Mouse (Mus musculus) urinary bladder, adult 18-20 months (tissue): Measurements from ENCODE around the gene Tnnc2.
"Not testable (repeated sequence)": the region's sequence is repeated elsewhere in the genome, so short reads cannot be mapped to it uniquely, and the experiment has no call there.

Source experiments
- DNase-seq, 2 experiments: peaks; one replicate each; pipeline ENCODE4 v3.0.0; 2022; ENCODE audit warnings: low spot score in 2 of 2, mixed read lengths in 2 of 2

Tnnc2 gene

DNA sequence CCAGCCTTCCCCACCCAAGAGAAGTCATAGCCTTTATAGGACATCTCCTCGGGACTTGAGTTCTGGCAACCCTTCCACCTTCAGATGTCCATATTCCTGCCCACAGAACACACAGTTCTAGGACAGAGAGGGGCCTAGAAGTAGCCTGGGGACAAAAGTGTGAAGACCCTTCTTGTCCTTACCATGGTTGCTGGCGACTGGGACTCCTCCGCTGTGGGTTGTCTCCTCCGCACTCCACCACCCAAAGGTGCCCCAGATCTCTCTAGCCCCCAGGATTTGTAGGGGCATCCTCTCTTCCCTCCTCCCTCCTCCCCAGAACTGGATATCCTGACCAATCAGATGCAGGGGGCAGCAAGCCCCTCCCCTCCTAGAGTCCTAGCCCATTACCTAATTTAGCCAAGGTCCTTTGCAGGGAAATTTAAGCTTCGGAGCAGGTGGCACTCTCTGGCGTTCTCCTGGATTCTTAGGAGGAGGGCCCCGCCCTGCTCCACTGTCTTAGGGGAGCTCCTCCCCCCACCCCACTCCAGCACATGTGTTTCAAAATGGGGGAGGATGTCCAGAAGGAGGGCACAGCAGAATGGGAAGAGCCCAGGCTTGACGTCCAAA is at the start of gene Tnnc2:
Gene Tnnc2 (minus strand): TSS at position 487 of the 606 bp plus-strand sequence.
- DNase-seq: no peak

DNA sequence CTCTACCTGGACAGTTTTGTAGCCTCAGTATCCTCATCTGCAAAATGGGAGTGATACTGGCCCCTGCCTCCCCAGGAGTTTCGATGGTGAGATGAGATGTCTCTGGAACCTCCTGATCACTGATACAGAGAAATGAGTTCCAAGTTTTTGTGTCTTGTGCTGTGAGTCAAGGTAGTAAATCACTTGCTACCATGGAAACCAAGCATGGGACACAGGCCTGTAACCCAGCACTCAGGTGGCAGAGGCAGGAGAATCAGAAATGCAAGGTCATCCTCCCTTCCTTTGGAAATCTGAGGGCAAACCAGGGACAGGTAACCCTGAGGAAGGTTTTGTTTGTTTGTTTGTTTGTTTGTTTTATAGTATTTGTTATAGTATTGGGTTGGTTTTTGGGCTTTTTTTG is 49.3 kb upstream of the Tnnc2 start:
- DNase-seq: no peak

GRCm38 (mm10) chr2:164828437-164828836 is 48.7 kb upstream of the Tnnc2 start, which contains the start of gene Spata25:
Spata25 (minus strand) TSS chr2:164828537.
- no peak for DNase-seq

- DNase-seq: no peak
Observed at GRCm38 (mm10) chr2:164827146-164827850, 47.5 kb upstream of the Tnnc2 start.

- no peak for DNase-seq
Observed at GRCm38 (mm10) chr2:164825521-164825920, 45.8 kb upstream of the Tnnc2 start.

DNA sequence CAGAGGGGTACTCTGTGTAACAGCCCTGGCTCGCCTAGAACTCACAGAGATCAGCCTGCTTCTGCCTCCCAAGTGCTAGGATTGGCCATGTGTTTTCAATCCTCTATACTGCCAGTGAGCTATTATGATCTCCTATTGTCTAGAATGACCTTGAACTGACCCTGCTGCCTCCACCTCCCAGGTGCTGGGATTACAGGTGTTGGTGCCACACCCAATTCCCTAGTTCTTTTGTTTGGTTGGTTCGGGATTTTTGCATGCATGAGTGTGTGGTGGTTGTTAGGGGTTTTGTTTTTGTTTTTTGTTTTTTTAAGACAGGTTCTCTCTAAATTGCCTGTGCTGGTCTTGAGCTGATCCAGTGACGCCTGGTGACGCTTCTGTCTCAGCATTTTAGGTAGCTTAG is 44.2 kb upstream of the Tnnc2 start:
- no peak for DNase-seq

- no peak for DNase-seq
Observed at GRCm38 (mm10) chr2:164823181-164823585, 43.4 kb upstream of the Tnnc2 start.

DNA sequence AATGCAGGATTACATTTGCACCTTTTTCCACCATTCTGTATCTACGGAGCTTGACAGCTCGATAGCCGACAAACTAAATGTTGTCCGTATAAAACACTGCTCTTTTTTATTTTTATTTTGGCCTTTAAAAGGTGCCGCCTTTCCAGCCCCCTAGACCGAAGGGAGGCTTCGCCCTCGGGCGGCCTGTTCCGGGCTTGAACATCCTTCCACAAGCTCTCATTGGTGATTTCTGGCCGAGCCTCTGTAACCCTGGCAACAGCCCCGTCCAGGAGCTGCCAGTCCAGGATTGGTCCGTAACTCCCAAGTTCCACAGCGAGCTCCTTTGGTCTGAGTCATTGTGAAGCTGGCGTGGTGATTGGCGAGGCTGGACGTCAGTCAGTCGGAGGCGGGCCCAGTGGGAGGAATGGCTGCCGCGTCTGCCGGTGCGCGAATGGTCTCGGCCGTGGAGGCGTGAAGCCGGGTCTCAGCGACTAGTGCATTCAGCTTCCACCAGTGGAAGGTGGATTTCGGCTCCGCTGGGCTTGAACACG is 42.9 kb upstream of the Tnnc2 start, which contains the start of gene Zswim1:
Gene Zswim1 (plus strand): TSS at position 51 of the 530 bp plus-strand sequence.
- DNase-seq: peak; percentile 99 to 100

DNA sequence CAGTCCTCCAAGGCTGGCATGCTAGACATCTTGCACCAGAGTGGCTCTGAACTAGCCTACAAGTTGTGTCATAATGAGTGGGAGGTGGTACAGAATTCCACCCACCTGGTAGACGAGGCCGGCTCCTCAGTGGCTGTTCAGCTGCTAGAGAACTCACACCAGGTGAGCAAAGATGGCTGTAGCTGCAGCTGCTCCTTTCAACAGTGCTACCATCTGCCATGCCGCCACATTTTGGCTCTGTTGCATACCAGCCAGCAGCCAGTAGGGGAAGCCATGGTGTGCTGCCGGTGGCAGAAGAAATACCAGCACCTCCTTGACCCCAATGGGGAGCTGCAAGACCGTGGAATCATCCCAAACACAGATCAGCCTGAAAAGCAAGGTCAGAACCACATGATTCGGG is 41.3 kb upstream of the Tnnc2 start:
- DNase-seq: no peak

DNA sequence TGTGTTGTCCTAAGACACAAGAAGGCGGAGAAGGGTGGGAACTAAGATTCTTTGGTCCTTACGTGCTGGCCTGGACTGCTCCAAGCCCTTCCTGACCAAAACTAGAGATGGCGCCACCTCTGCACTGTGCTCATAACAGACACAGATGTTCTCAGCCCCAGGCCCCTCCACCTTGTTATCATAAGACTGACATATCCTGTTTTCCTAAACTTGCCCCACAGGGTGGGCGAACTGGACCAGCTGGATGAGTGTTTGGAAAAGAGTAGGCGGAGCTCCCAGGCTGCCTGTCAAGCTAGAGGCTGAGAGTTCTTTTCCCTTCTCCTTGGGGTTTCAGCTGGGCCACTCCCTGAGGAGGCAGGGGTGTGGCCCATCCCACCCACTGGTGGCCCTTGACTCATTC is 37.9 kb upstream of the Tnnc2 start:
- DNase-seq: no peak

GRCm38 (mm10) chr2:164817206-164817605 is 37.4 kb upstream of the Tnnc2 start:
- no peak for DNase-seq

DNA sequence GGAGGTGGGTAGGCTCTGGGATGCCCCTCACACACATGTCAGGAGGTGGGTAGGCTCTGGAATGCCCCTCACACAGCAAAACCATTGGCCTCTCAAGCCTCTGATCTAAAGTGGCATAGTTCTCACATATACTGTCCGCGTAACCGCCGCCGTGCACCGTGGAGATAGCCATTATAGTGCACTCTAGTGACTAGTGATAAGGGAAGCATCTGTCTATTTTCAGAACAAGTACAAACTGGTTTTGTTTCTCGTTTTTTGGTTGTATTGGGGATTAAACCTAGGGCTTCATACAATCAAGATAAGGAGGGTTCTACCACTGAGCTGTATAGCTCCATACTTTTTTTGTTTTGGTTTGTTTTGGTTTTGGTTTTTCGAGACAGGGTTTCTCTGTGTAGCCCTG is 36.1 kb upstream of the Tnnc2 start:
- no peak for DNase-seq

GRCm38 (mm10) chr2:164815348-164815747 is 35.6 kb upstream of the Tnnc2 start:
- DNase-seq: no peak

DNA sequence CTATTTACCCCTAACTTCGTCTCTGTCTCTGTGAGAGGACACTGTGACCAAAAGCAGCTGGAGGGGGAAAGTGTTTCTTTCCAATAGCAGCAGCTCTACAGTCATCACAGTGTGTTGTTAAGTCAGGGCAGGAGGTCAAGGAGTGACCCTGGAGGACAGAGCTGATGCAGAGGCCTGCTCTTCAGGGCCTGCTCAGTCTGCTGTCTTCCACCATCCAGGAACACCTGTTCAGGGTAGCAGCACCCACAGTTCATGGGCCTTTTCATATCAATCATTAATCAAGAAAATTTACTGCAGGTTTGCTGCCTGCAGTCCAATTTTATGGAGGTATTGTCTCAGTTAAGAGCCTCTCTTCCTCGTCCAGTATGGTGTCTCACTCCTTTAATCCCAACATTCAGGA is 33.8 kb upstream of the Tnnc2 start:
- no peak for DNase-seq

- no peak for DNase-seq
Observed at GRCm38 (mm10) chr2:164806614-164807013, 26.8 kb upstream of the Tnnc2 start.

- DNase-seq: no peak
Observed at GRCm38 (mm10) chr2:164805332-164805718, 25.6 kb upstream of the Tnnc2 start.

DNA sequence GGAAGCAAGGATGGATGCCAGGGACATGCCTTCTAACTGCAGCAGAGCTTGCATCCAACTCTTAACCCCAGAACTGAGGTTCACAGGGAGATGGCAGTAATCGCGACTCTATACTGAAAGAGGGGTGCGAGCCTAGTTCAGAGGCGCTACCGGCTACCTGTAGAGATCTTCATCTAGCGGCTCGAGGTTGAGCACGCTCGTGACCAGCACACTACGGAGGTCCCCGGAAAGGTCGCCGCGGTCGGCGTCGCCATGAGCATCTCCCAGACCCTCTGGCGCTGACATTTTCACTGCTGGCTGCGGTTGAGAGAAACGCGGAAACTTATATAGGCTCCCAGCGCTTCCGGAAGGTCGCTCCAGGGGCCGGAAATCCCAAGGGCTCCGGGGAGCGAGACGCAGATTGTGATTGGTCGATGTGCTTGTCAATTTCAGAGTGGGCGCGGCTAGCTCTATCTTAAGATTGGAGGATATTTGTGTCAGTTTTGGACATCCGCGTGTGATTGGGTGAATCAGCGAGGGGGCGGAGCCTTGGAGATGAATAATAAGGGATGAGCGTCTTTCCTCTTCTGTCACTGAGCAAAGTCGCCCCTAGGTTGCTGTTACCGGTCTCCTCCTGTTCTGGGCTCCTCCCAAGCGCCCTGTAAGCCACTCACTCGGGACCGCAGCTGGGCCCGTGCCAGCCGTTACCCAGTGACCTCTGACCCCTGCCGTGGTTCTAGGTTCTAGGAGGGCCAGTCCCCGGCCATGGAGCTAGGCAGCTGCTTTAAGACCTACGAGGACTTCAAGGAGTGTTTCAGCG is 25.0 kb upstream of the Tnnc2 start, which contains the start of the genes Acot8 and Zswim3:
Gene Acot8 (minus strand): TSS at position 350 of the 799 bp plus-strand sequence.
Gene Zswim3 (plus strand): TSS at position 566 of the 799 bp plus-strand sequence.
- peak; percentile 96 to 99 for DNase-seq

DNA sequence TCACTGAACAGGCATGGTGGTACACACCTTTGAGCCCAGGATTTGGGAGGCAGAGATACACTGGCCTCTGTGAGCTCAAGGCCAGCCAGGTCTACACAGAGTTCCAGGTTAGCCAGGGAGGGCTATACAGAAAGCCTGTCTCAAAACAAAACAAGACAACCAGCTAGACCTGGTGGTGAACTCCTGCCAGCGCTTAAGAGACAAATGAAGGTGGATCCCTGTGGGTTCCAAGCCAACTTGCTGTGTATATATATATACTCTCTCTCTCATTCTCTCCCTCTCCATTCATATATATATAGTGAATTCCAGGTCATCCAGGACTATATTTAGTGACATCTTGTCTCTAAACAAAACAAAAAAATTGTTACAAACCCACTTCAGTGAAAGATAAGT is 24.1 kb upstream of the Tnnc2 start:
- no peak for DNase-seq

- DNase-seq: no peak
Observed at GRCm38 (mm10) chr2:164803201-164803920, 23.6 kb upstream of the Tnnc2 start.

- no peak for DNase-seq
Observed at GRCm38 (mm10) chr2:164800252-164801004, 20.7 kb upstream of the Tnnc2 start.

DNA sequence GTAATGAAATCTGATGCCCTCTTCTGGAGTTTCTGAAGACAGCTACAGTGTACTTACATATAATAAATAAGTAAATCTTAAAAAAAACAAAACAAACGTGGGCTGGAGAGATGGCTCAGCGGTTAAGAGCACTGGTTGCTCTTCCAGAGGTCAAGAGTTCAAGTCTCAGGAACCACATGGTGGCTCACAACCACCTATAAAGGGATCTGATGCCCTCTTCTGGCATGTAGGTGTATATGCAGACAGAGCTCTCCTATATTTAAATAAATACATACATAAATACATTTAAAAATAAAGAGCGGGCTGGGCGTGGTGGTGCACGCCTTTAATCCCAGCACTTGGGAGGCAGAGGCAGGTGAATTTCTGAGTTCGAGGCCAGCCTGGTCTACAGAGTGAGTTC is 18.8 kb upstream of the Tnnc2 start:
- not testable (repeated sequence) for DNase-seq
